Mouse (Mus musculus) neural tube, embryonic 12.5 days (tissue): ENCODE measurements around the gene Slc3a2. TPM values are rescaled to one million over a fixed set of nuclear protein-coding genes. Genes with fewer than 3 reads are reported as not detected.
A peak's percentile ranks its signal among the peaks of the same experiment; 100 is the strongest.

Experiments used
- ATAC-seq: fragments of 200-750 bp; cut with Nextera tagmentation; 2 replicates; pipeline ENCODE4 v1.8.0; 2017; ENCODE audit warnings: low read depth, mild to moderate bottlenecking, moderate TSS enrichment, moderate library complexity; ENCODE audit not compliant: low FRiP score
- H3K27ac ChIP-seq: fragments of 300-500 bp; sonication (generic); 2 replicates; pipeline ENCODE4 v1.5.1; 2016
- H3K27me3 ChIP-seq: fragments of 300-500 bp; sonication (generic); replicated peaks from 2 replicates; pipeline ENCODE4 v1.6.1; 2016; ENCODE audit warnings: mild to moderate bottlenecking
- H3K36me3 ChIP-seq: fragments of 300-500 bp; sonication (generic); 2 replicates; pipeline ENCODE4 v1.6.1; 2016; ENCODE audit warnings: mild to moderate bottlenecking
- H3K4me1 ChIP-seq: fragments of 300-500 bp; sonication (generic); 2 replicates; pipeline ENCODE4 v1.6.1; 2016
- H3K4me2 ChIP-seq: fragments of 300-500 bp; sonication (generic); replicated peaks from 2 replicates; pipeline ENCODE4 v1.6.1; 2016; ENCODE audit warnings: mild to moderate bottlenecking
- H3K4me3 ChIP-seq: fragments of 300-500 bp; sonication (generic); 2 replicates; pipeline ENCODE4 v1.5.1; 2016
- H3K9ac ChIP-seq: fragments of 300-500 bp; sonication (generic); 2 replicates; pipeline ENCODE4 v1.6.1; 2016; ENCODE audit warnings: mild to moderate bottlenecking
- H3K9me3 ChIP-seq: fragments of 300-500 bp; sonication (generic); 2 replicates; pipeline ENCODE4 v1.6.1; 2016; ENCODE audit warnings: mild to moderate bottlenecking
- WGBS: fragments of 180-500 bp; shearing (Covaris S2); methylation state at CpG from one replicate; pipeline ENCODE4 v1.1.7; 2016; 5-methylcytosine and 5-hydroxymethylcytosine counted together
- microRNA-seq: library from miRNA; unstranded; fragments of <30 nt; microRNA quantifications from one replicate; pipeline ENCODE4, GENCODE M21; 2017
- polyA plus RNA-seq: library from polyadenylated mRNA; unstranded; fragments of >200 nt; fragmentation: Nextera tagmentation; extraction: Ambion mirVana; gene quantifications from 2 replicates; pipeline ENCODE4 v1.2.1, GENCODE M21; 2016

Gene Slc3a2
- polyA plus RNA-seq, 1 experiment from 2014 or later = 147 TPM

GRCm38 (mm10) chr19:8664859-8665258 is 58.3 kb downstream of the Slc3a2 start:
- Histone ChIP-seq H3K9me3 (no peaks in the 10 kb centered on the region), H3K27me3 (no peaks in the 10 kb centered on the region; the same call in 1 of the 2 replicates), H3K4me2 (no peak overlapping the region), H3K27ac (no peak overlapping the region), H3K4me3 (no peak overlapping the region), H3K36me3 (no peaks in the 10 kb centered on the region), H3K4me1 (peaks cover 9% of the 10 kb centered on the region; the same call in 1 of the 2 replicates), H3K9ac (no peak overlapping the region)
- 88% methylated on average over 3 of the region's 3 CpGs for WGBS
- ATAC-seq = no peak

- WGBS = 56% methylated on average over 8 of the region's 10 CpGs
- Histone ChIP-seq H3K4me3 (no peak overlapping the region), H3K36me3 (no peaks in the 10 kb centered on the region), H3K9me3 (no peaks in the 10 kb centered on the region), H3K4me1 (peaks cover 9% of the 10 kb centered on the region; the same call in 1 of the 2 replicates), H3K9ac (no peak overlapping the region), H3K27me3 (no peaks in the 10 kb centered on the region; the same call in 1 of the 2 replicates), H3K27ac (no peak overlapping the region), H3K4me2 (no peak overlapping the region)
- no peak for ATAC-seq
Measured at GRCm38 (mm10) chr19:8663911-8664421, 59.2 kb downstream of the Slc3a2 start.

DNA sequence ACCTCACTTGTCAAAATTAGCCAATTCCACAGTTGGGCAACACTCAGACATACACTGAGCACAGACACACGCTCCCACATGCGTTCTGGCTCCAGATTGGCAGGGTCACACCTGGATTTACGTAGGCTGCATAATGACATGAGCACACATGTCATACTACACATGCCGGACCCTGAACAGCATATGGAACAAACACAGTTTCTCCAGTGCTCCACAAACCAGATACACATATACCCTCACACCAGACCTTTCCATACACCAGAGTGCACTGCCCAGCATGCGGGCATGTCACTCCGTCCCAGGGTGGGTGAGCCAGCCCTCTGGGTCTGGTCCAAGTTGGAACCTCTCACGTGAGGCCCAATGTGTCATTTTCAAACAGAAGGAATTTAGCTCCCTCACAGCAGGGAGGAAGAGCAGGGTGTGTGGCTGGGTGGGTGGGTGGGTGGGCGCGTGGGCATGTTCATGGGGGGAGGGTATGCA is 59.8 kb downstream of the Slc3a2 start, which contains the start of gene Chrm1:
Gene Chrm1 (plus strand): TSS at position 430 of the 480 bp plus-strand sequence.
- no peaks in the 10 kb centered on the region; the same call in 1 of the 2 replicates for H3K27me3 ChIP-seq
- no peaks in the 10 kb centered on the region for H3K36me3 ChIP-seq
- H3K4me3 ChIP-seq = no peak within 1 kb of the TSS
- no peak within 1 kb of the TSS for H3K9ac ChIP-seq
- no peak for ATAC-seq
- H3K9me3 ChIP-seq = no peaks in the 10 kb centered on the region
- no peak within 1 kb of the TSS for H3K27ac ChIP-seq
- WGBS = 81% methylated on average over 9 of the region's 9 CpGs
- H3K4me1 ChIP-seq = peaks cover 9% of the 10 kb centered on the region; the same call in 1 of the 2 replicates
- peak within 1 kb of the TSS; percentile 89 for H3K4me2 ChIP-seq

- Histone ChIP-seq H3K4me2 (peak overlapping the region; percentile 89), H3K27me3 (no peaks in the 10 kb centered on the region; the same call in 1 of the 2 replicates), H3K27ac (no peak overlapping the region), H3K4me3 (peak overlapping the region; percentile 42), H3K9ac (peak overlapping the region; percentile 58; the same call in 1 of the 2 replicates), H3K4me1 (peaks cover 9% of the 10 kb centered on the region; the same call in 1 of the 2 replicates), H3K9me3 (no peaks in the 10 kb centered on the region), H3K36me3 (no peaks in the 10 kb centered on the region)
- ATAC-seq = peak; percentile 74
- 3% methylated on average over 11 of the region's 11 CpGs for WGBS
Measured at GRCm38 (mm10) chr19:8662337-8662736, 60.8 kb downstream of the Slc3a2 start.

DNA sequence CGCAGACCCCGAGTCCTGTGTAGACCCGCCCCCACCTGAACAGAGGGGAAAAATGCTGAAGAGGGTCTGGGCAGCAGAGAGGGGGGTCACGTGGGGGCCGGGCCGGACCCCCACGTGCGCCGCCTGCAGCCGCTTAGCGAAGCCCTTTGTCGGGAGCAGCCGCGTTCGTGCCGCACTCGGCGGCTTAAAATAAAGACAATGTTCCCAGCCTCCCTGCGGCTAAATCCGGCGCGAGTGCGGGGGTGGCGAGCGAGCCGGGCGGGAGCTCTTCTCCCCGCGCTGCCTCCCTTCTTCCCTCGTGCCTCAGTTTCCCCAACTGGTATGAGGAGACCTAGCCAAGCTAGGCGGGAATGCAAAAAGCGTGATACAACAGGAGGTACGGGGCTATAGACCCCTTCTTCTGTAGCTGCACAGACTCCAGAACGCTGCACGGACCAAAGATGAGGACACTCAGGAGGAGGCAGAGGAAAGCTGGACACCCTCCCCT is 61.3 kb downstream of the Slc3a2 start:
- Histone ChIP-seq H3K4me2 (peak overlapping the region; percentile 89), H3K27me3 (no peaks in the 10 kb centered on the region; the same call in 1 of the 2 replicates), H3K27ac (no peak overlapping the region), H3K4me1 (peaks cover 9% of the 10 kb centered on the region; the same call in 1 of the 2 replicates), H3K9me3 (no peaks in the 10 kb centered on the region), H3K9ac (peak overlapping the region; percentile 58), H3K4me3 (peak overlapping the region; percentile 42), H3K36me3 (no peaks in the 10 kb centered on the region)
- 2% methylated on average over 35 of the region's 35 CpGs for WGBS
- ATAC-seq = peak; percentile 75

Small RNA genes within 50 kb of the gene (microRNA-seq; reads per million reads assigned to microRNA genes)
- gene Mir6992 = not detected

Other genes starting within 250 kb of the Slc3a2 start
- 0.62 and 0.83 TPM in 2 replicates for gene Slc22a8, start 132.1 kb downstream of the Slc3a2 start, polyA plus RNA-seq
- gene Slc22a6, start 105.3 kb downstream of the Slc3a2 start, polyA plus RNA-seq = 2.0 and 2.5 TPM in 2 replicates
- 0.17 and 0.20 TPM in 2 replicates for gene Chrm1, start 59.6 kb downstream of the Slc3a2 start, polyA plus RNA-seq
- 83.5 and 85.1 TPM in 2 replicates for gene Wdr74, start 12.5 kb upstream of the Slc3a2 start, polyA plus RNA-seq
- 2.3 and 3.6 TPM in 2 replicates for gene 1700092M07Rik, start 17.3 kb upstream of the Slc3a2 start, polyA plus RNA-seq
- gene Stx5a, start 18.0 kb upstream of the Slc3a2 start, polyA plus RNA-seq = 129 TPM in 2 replicates
- 186 and 216 TPM in 2 replicates for gene Nxf1, start 33.7 kb upstream of the Slc3a2 start, polyA plus RNA-seq
- gene Tmem223, start 47.6 kb upstream of the Slc3a2 start, polyA plus RNA-seq = 199 and 210 TPM in 2 replicates
- gene Tmem179b, start 51.1 kb upstream of the Slc3a2 start, polyA plus RNA-seq = 37.2 and 39.0 TPM in 2 replicates
- 29.9 and 34.4 TPM in 2 replicates for gene Taf6l, start 63.0 kb upstream of the Slc3a2 start, polyA plus RNA-seq
- gene Polr2g, start 75.2 kb upstream of the Slc3a2 start, polyA plus RNA-seq = 152 and 158 TPM in 2 replicates
- 7.2 and 7.5 TPM in 2 replicates for gene Zbtb3, start 79.2 kb upstream of the Slc3a2 start, polyA plus RNA-seq
- 55.2 and 57.7 TPM in 2 replicates for gene Ttc9c, start 96.0 kb upstream of the Slc3a2 start, polyA plus RNA-seq
- 5.7 and 7.5 TPM in 2 replicates for gene Hnrnpul2, start 96.6 kb upstream of the Slc3a2 start, polyA plus RNA-seq
- 0.45 TPM in 1 of 2 replicates, not detected in the other for gene AC129217.1, start 106.4 kb upstream of the Slc3a2 start, polyA plus RNA-seq
- 66.1 and 68.5 TPM in 2 replicates for gene Bscl2, start 114.1 kb upstream of the Slc3a2 start, polyA plus RNA-seq
- 203 and 211 TPM in 2 replicates for gene Gng3, start 115.8 kb upstream of the Slc3a2 start, polyA plus RNA-seq
- 0.47 and 0.56 TPM in 2 replicates for gene Lrrn4cl, start 127.4 kb upstream of the Slc3a2 start, polyA plus RNA-seq
- gene Ubxn1, start 148.1 kb upstream of the Slc3a2 start, polyA plus RNA-seq = 186 and 193 TPM in 2 replicates
- gene Uqcc3, start 157.6 kb upstream of the Slc3a2 start, polyA plus RNA-seq = 62.2 and 66.0 TPM in 2 replicates
- 63.3 and 89.5 TPM in 2 replicates for gene Lbhd1, start 160.4 kb upstream of the Slc3a2 start, polyA plus RNA-seq
- not detected in 2 replicates for gene Gm49403, start 160.6 kb upstream of the Slc3a2 start, polyA plus RNA-seq
- 82.0 and 98.5 TPM in 2 replicates for gene 1810009A15Rik, start 165.5 kb upstream of the Slc3a2 start, polyA plus RNA-seq
- not detected in 2 replicates for gene Gm49416, start 165.6 kb upstream of the Slc3a2 start, polyA plus RNA-seq
- 43.6 and 47.3 TPM in 2 replicates for gene Ints5, start 169.6 kb upstream of the Slc3a2 start, polyA plus RNA-seq
- 116 and 119 TPM in 2 replicates for gene Ganab, start 174.7 kb upstream of the Slc3a2 start, polyA plus RNA-seq
- 84.2 and 91.5 TPM in 2 replicates for gene B3gat3, start 197.0 kb upstream of the Slc3a2 start, polyA plus RNA-seq
- 2.1 and 2.3 TPM in 2 replicates for gene Rom1, start 206.0 kb upstream of the Slc3a2 start, polyA plus RNA-seq
- 14.1 and 14.3 TPM in 2 replicates for gene Eml3, start 206.2 kb upstream of the Slc3a2 start, polyA plus RNA-seq
- gene Mta2, start 218.5 kb upstream of the Slc3a2 start, polyA plus RNA-seq = 175 and 177 TPM in 2 replicates
- 32.5 and 34.6 TPM in 2 replicates for gene Tut1, start 230.5 kb upstream of the Slc3a2 start, polyA plus RNA-seq
- 360 and 361 TPM in 2 replicates for gene Eef1g, start 243.7 kb upstream of the Slc3a2 start, polyA plus RNA-seq